Mouse (Mus musculus) spleen, adult 2 months (tissue): ENCODE measurements around the gene Bcar3.
"Not testable (repeated sequence)": the region's sequence is repeated elsewhere in the genome, so short reads cannot be mapped to it uniquely, and the experiment has no call there.

Experiments used
- CTCF ChIP-seq: fragments of 200-500 bp; IDR thresholded peaks from 2 replicates; pipeline ENCODE4 v1.5.1; 2011; ENCODE audit warnings: mild to moderate bottlenecking, inconsistent platforms; ENCODE audit not compliant: insufficient read depth, insufficient read length, insufficient replicate concordance; ENCODE audit errors: extremely low read depth
- POLR2A ChIP-seq: fragments of 200-500 bp; IDR thresholded peaks from 2 replicates; pipeline ENCODE4 v1.6.1; 2011; ENCODE audit warnings: low read depth, low read length, inconsistent platforms

- TF ChIP-seq CTCF, POLR2A: not testable (repeated sequence)
Observed at GRCm38 (mm10) chr3:122289344-122289743, 4.6 kb upstream of the Bcar3 start.
